Mouse (Mus musculus) lung, postnatal 0 days (tissue): ENCODE results near the gene Ppp1r9b. TPM values are rescaled to one million over a fixed set of nuclear protein-coding genes. Genes with fewer than 3 reads are reported as not detected.

Experiments
- ATAC-seq: fragments of 200-750 bp; cut with Nextera tagmentation; 2 replicates; pipeline ENCODE4 v1.8.0; 2017; ENCODE audit warnings: moderate library complexity
- DNase-seq: peaks from one replicate; pipeline ENCODE4 v3.0.0-alpha.2; 2016; ENCODE audit warnings: low spot score
- H3K27ac ChIP-seq: fragments of 300-500 bp; sonication (generic); 2 replicates; pipeline ENCODE4 v1.5.1; 2014; ENCODE audit warnings: antibody characterized with exemption, mild to moderate bottlenecking, low read length, mixed read lengths
- H3K27me3 ChIP-seq: fragments of 300-500 bp; sonication (generic); replicated peaks from 2 replicates; pipeline ENCODE4 v1.6.1; 2014; ENCODE audit warnings: low read length, mixed read lengths; ENCODE audit not compliant: insufficient read depth
- H3K36me3 ChIP-seq: fragments of 300-500 bp; sonication (generic); 2 replicates; pipeline ENCODE4 v1.6.1; 2014; ENCODE audit warnings: low read length, mixed read lengths; ENCODE audit not compliant: insufficient read depth
- H3K4me1 ChIP-seq: fragments of 300-500 bp; sonication (generic); 2 replicates; pipeline ENCODE4 v1.6.1; 2014; ENCODE audit warnings: antibody characterized with exemption, low read depth, low read length, mixed read lengths; ENCODE audit not compliant: insufficient read depth
- H3K4me2 ChIP-seq: fragments of 300-500 bp; sonication (generic); replicated peaks from 2 replicates; pipeline ENCODE4 v1.6.1; 2014; ENCODE audit warnings: low read depth, mild to moderate bottlenecking, low read length, moderate library complexity, mixed read lengths
- H3K4me3 ChIP-seq: fragments of 300-500 bp; sonication (generic); 2 replicates; pipeline ENCODE4 v1.5.1; 2014; ENCODE audit warnings: low read depth, low read length
- H3K9ac ChIP-seq: fragments of 300-500 bp; sonication (generic); replicated peaks from 2 replicates; pipeline ENCODE4 v1.6.1; 2014; ENCODE audit warnings: low read depth, mild to moderate bottlenecking
- H3K9me3 ChIP-seq: fragments of 300-500 bp; sonication (generic); 2 replicates; pipeline ENCODE4 v1.6.1; 2016; ENCODE audit warnings: low read length, mixed read lengths
- CTCF ChIP-seq: IDR thresholded peaks from 2 replicates; pipeline ENCODE4 v1.5.1; 2016; ENCODE audit warnings: antibody characterized with exemption, mild to moderate bottlenecking
- EP300 ChIP-seq: IDR thresholded peaks from 2 replicates; pipeline ENCODE4 v1.6.1; 2016; ENCODE audit warnings: antibody characterized with exemption, mild to moderate bottlenecking, control low read depth
- WGBS: fragments of 180-500 bp; shearing (Covaris S2); extraction: QIAGEN DNeasy Blood & Tissue Kit; methylation state at CpG from one replicate; pipeline ENCODE4 v1.1.7; 2014; 5-methylcytosine and 5-hydroxymethylcytosine counted together
- polyA plus RNA-seq: library from polyadenylated mRNA; unstranded; fragments of >200 nt; fragmentation: Nextera tagmentation; extraction: Ambion mirVana; gene quantifications from 2 replicates; pipeline ENCODE4 v1.2.1, GENCODE M21; 2015

Ppp1r9b gene
- polyA plus RNA-seq, 1 experiment from 2014 or later: 9.8 TPM

DNA sequence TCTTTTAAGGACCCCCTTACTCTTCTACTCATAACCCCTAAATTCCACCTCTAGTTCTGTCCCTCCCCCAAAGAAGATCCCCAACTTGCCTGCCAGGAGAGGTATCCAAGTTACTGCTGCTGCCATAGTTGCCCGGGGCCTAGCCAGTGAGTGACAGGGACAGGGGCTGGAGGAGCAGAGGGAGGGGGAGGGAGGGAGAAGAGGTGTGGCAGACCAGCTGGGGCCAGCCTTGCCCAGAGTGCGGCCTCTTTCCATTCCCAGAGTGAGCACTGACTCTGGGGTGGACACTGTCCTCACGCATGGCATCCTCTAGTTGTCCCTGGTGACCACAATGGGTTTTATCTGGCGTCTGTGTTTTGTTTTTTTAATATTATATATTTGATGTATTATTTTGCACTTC, 17.5 kb upstream of the Ppp1r9b start:
- DNase-seq (no peak), ATAC-seq (no peak)
- Histone ChIP-seq H3K27ac (no peak overlapping the region), H3K9ac (no peak overlapping the region), H3K27me3 (no peaks in the 10 kb centered on the region), H3K36me3 (no peaks in the 10 kb centered on the region), H3K4me3 (no peak overlapping the region), H3K4me1 (no peaks in the 10 kb centered on the region), H3K4me2 (no peak overlapping the region), H3K9me3 (no peaks in the 10 kb centered on the region)
- WGBS: 59% methylated on average over 4 of the region's 4 CpGs
- no peak for TF ChIP-seq EP300

DNA sequence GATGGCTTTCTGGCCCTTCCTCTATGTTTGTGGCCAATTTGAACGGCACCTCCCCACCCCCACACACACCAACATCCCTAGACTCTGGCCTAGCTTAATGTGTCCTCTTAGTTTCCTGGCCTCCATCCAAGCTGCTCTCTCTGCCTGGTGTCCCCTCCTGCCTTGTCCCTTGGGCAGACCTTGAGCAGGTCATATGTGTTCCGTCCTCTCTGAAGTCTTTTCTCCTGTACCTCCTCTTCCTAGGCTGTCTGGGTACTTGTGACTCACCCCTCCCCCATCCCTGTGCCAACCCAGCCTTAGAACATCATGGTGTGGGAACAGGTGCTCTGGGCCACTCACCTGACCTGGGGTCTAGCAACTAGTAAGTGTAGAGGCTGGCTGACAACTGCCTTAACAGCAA, 15.9 kb upstream of the Ppp1r9b start:
- TF ChIP-seq EP300: no peak
- no peak for TF ChIP-seq CTCF
- no peaks in the 10 kb centered on the region for H3K27me3 ChIP-seq
- no peak for ATAC-seq
- H3K4me2 ChIP-seq: no peak overlapping the region
- no peak overlapping the region for H3K4me3 ChIP-seq
- DNase-seq: no peak
- H3K36me3 ChIP-seq: no peaks in the 10 kb centered on the region
- no peaks in the 10 kb centered on the region for H3K9me3 ChIP-seq
- no peak overlapping the region for H3K9ac ChIP-seq
- WGBS: 54% methylated on average over 2 of the region's 2 CpGs
- no peak overlapping the region for H3K27ac ChIP-seq
- H3K4me1 ChIP-seq: no peaks in the 10 kb centered on the region

- Histone ChIP-seq H3K4me3 (no peak within 1 kb of the TSS), H3K4me1 (no peaks in the 10 kb centered on the region), H3K27me3 (no peaks in the 10 kb centered on the region), H3K9ac (no peak within 1 kb of the TSS), H3K4me2 (no peak within 1 kb of the TSS), H3K36me3 (no peaks in the 10 kb centered on the region), H3K9me3 (no peaks in the 10 kb centered on the region), H3K27ac (no peak within 1 kb of the TSS)
- no peak for DNase-seq
- ATAC-seq: no peak
- WGBS: 64% methylated on average over 5 of the region's 5 CpGs
- TF ChIP-seq CTCF: no peak
- TF ChIP-seq EP300: no peak
These were observed 14.6 kb upstream of the Ppp1r9b start, which contains the start of gene Sgca for GRCm38 (mm10) chr11:94976199-94976598. Sgca (minus strand) TSS chr11:94976327.

DNA sequence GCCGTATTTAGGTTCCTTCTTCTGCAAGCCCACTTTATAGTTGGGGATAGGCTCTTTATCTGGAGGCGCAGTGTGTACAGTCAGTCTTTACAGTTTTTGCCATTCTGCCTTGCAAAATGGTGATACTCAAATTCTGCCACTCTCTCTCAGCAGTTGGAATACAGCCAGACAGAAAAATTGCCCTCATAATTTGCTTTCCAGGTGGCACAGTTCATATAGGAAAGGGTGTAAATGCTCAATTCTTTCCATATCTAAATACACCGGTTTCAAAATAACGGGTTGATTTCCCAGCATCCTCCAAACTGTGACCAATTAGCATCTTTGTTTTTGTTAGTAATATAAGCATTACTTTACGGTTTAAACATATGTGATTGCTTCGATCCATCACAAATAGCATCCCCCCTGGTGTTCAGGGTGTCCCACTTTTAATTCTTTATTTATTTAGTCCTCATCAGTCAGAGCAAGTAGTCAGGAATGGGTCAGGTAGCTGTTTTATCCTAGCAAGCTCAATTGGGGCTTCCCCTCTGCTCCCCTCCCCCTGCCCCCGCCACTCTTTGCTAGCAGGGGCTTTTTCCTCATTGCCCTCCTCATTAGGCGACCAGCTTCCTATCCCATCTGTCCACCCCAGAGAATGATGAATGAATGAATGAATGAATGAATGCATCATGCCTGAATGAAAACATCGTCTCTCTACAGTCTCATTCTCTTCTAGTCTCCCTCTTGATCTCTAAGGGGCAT, 12.5 kb upstream of the Ppp1r9b start:
- 39% methylated on average over 9 of the region's 9 CpGs for WGBS
- Histone ChIP-seq H3K4me1 (no peaks in the 10 kb centered on the region), H3K9ac (no peak overlapping the region), H3K27me3 (no peaks in the 10 kb centered on the region), H3K4me2 (no peak overlapping the region), H3K27ac (no peak overlapping the region), H3K9me3 (no peaks in the 10 kb centered on the region), H3K4me3 (no peak overlapping the region), H3K36me3 (no peaks in the 10 kb centered on the region)
- TF ChIP-seq CTCF: no peak
- TF ChIP-seq EP300: no peak
- ATAC-seq (no peak; the same call in 1 of the 2 replicates), DNase-seq (no peak)

DNA sequence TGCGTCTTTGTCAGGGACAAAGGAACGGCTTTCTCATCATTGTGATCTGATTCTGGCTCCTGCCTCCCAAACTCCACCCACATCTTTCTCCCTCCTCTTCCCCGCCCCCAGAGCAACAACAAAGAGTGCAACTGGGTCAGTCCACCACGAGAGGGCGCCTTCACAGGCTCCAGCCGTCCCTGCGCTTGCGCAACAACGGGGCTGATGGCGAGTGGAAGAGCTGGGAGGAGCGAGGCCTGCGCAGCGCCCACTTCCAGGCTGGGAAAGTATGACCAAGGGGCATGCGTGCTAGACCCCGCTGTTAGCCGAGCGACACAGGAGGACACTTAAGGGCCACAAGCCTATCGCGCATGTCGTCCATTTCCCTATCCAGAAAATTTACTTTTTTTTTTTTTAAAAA, 11.9 kb upstream of the Ppp1r9b start:
- Histone ChIP-seq H3K4me3 (no peak overlapping the region), H3K9ac (no peak overlapping the region), H3K4me1 (no peaks in the 10 kb centered on the region), H3K36me3 (no peaks in the 10 kb centered on the region), H3K4me2 (peak overlapping the region; percentile 44; the same call in 1 of the 2 replicates), H3K27me3 (no peaks in the 10 kb centered on the region), H3K27ac (no peak overlapping the region), H3K9me3 (no peaks in the 10 kb centered on the region)
- peak; percentile 97 for DNase-seq
- under 1% methylated on average over 20 of the region's 20 CpGs for WGBS
- peak; percentile 97 for ATAC-seq
- TF ChIP-seq EP300 (no peak; the same call in 1 of the 2 replicates), CTCF (peak; percentile 100)

DNA sequence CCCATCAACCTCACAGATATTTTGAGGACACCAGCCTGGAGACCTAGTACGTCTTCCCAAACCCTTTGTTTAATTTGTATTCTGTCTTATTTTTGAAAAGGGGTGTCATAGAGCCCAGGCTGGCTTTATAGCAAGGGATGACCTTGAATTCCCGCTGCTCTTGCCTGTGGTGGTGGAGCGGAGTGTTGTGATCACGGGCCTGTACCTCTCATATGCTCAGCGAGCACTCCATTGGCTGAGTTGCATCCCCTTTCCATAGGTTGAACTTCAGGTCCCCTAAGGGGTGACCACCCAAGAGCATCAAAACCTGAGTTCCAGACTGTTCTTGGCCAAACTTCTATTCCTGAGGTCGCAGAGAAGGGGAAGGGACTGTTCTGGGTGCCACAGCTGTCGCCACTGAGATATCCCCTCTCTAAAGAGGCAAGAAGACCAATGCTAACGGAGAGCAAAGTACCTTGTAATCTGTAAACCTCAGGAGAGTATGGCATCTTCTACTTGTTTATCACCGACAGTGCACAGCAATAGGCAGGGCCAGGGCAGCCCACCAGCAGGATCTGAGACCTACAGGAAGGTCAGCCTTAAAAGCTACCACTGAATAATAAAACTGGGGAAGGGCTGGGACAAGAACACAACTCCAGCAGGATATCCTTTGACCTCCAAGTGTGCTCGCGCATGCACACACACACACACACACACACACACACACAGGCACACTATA, 11.2 kb upstream of the Ppp1r9b start:
- ATAC-seq: no peak
- Histone ChIP-seq H3K9ac (no peak overlapping the region), H3K27me3 (no peaks in the 10 kb centered on the region), H3K27ac (no peak overlapping the region), H3K4me3 (no peak overlapping the region), H3K4me1 (no peaks in the 10 kb centered on the region), H3K9me3 (no peaks in the 10 kb centered on the region), H3K4me2 (peak overlapping the region; percentile 44; the same call in 1 of the 2 replicates), H3K36me3 (no peaks in the 10 kb centered on the region)
- TF ChIP-seq EP300 (no peak), CTCF (no peak)
- 72% methylated on average over 11 of the region's 11 CpGs for WGBS
- DNase-seq: peak; percentile 4
